Mouse (Mus musculus) cerebral cortex, adult 2 months (tissue): ENCODE results near the gene Bik.

Experiments used
- WGBS: fragments of 180-500 bp; shearing (Covaris S2); methylation state at CpG from one replicate; pipeline ENCODE4 v1.1.7; 2018; 5-methylcytosine and 5-hydroxymethylcytosine counted together

Bik gene

GRCm38 (mm10) chr15:83512489-83513281, 14.0 kb upstream of the Bik start:
- WGBS: 81% methylated on average over 13 of the region's 13 CpGs

- 40% methylated on average over 5 of the region's 5 CpGs for WGBS
Observed at GRCm38 (mm10) chr15:83515018-83515417, 11.6 kb upstream of the Bik start.

- WGBS: 35% methylated on average over 20 of the region's 20 CpGs
Observed at GRCm38 (mm10) chr15:83518215-83519048, 8.2 kb upstream of the Bik start.

GRCm38 (mm10) chr15:83520861-83521382, 5.7 kb upstream of the Bik start:
- 89% methylated on average over 6 of the region's 6 CpGs for WGBS

GRCm38 (mm10) chr15:83523196-83523595, 3.5 kb upstream of the Bik start:
- WGBS: 76% methylated on average over 7 of the region's 7 CpGs

- WGBS: 81% methylated on average over 14 of the region's 14 CpGs
Observed at GRCm38 (mm10) chr15:83523638-83524332, 2.9 kb upstream of the Bik start.

- 93% methylated on average over 3 of the region's 3 CpGs for WGBS
Observed at GRCm38 (mm10) chr15:83524333-83524729, 2.3 kb upstream of the Bik start.

- 9% methylated on average over 26 of the region's 26 CpGs for WGBS
Observed at GRCm38 (mm10) chr15:83527092-83527437, 403 bp downstream of the Bik start.

GRCm38 (mm10) chr15:83527747-83528146, 1.1 kb downstream of the Bik start:
- 93% methylated on average over 2 of the region's 2 CpGs for WGBS

- WGBS: 94% methylated on average over 4 of the region's 4 CpGs
Observed at GRCm38 (mm10) chr15:83528892-83529291, 2.2 kb downstream of the Bik start.

GRCm38 (mm10) chr15:83529765-83530164, 3.1 kb downstream of the Bik start:
- 82% methylated on average over 5 of the region's 5 CpGs for WGBS

GRCm38 (mm10) chr15:83530233-83530632, 3.6 kb downstream of the Bik start:
- WGBS: 74% methylated on average over 9 of the region's 9 CpGs

- 90% methylated on average over 6 of the region's 6 CpGs for WGBS
Observed at GRCm38 (mm10) chr15:83530688-83531087, 4.0 kb downstream of the Bik start.

- WGBS: 92% methylated on average over 4 of the region's 5 CpGs
Observed at GRCm38 (mm10) chr15:83531961-83532469, 5.4 kb downstream of the Bik start.

GRCm38 (mm10) chr15:83532606-83533005, 5.9 kb downstream of the Bik start:
- WGBS: 83% methylated on average over 7 of the region's 7 CpGs

GRCm38 (mm10) chr15:83534960-83535889, 8.6 kb downstream of the Bik start:
- WGBS: 68% methylated on average over 17 of the region's 17 CpGs

GRCm38 (mm10) chr15:83535890-83536231, 9.2 kb downstream of the Bik start:
- 73% methylated on average over 6 of the region's 6 CpGs for WGBS

GRCm38 (mm10) chr15:83538855-83539254, 12.2 kb downstream of the Bik start:
- WGBS: 97% methylated on average over 2 of the region's 2 CpGs

- WGBS: 66% methylated on average over 4 of the region's 4 CpGs
Observed at GRCm38 (mm10) chr15:83539905-83540304, 13.2 kb downstream of the Bik start.

GRCm38 (mm10) chr15:83541647-83542287, 15.1 kb downstream of the Bik start:
- WGBS: 89% methylated on average over 9 of the region's 9 CpGs
